Mouse (Mus musculus): Measurements from ENCODE around the gene Donson.
"Not testable (repeated sequence)": the region's sequence is repeated elsewhere in the genome, so short reads cannot be mapped to it uniquely, and the experiment has no call there.

Donson gene

GRCm38 (mm10) chr16:91688023-91688618, 449 bp downstream of the Donson start:
- no peak for DNase-seq

GRCm38 (mm10) chr16:91686369-91686768, 2.2 kb downstream of the Donson start:
- DNase-seq = no peak

- DNase-seq = no peak
Measured at GRCm38 (mm10) chr16:91685526-91685925, 3.0 kb downstream of the Donson start.

- no peak for DNase-seq
Measured at GRCm38 (mm10) chr16:91680656-91681055, 7.9 kb downstream of the Donson start.

- DNase-seq = no peak
Measured at GRCm38 (mm10) chr16:91678147-91678911, 10.2 kb downstream of the Donson start.

GRCm38 (mm10) chr16:91674500-91674899, 14.1 kb downstream of the Donson start:
- no peak for DNase-seq

- DNase-seq = no peak
Measured at GRCm38 (mm10) chr16:91663795-91664194, 24.8 kb downstream of the Donson start.

- DNase-seq = no peak
Measured at GRCm38 (mm10) chr16:91662336-91662735, 26.2 kb downstream of the Donson start.

- DNase-seq = no peak
Measured at GRCm38 (mm10) chr16:91661397-91661796, 27.2 kb downstream of the Donson start.

- no peak for DNase-seq
Measured at GRCm38 (mm10) chr16:91659798-91660197, 28.8 kb downstream of the Donson start.

GRCm38 (mm10) chr16:91658471-91658870, 30.1 kb downstream of the Donson start:
- peak in 1 of 2 experiments; percentile 5 for DNase-seq

GRCm38 (mm10) chr16:91657285-91657684, 31.3 kb downstream of the Donson start:
- no peak for DNase-seq

- DNase-seq = no peak
Measured at GRCm38 (mm10) chr16:91655285-91655684, 33.3 kb downstream of the Donson start.

GRCm38 (mm10) chr16:91652191-91652590, 36.4 kb downstream of the Donson start:
- DNase-seq = no peak

- DNase-seq = no peak
Measured at GRCm38 (mm10) chr16:91649781-91650180, 38.8 kb downstream of the Donson start.

- no peak for DNase-seq
Measured at GRCm38 (mm10) chr16:91649246-91649645, 39.3 kb downstream of the Donson start.

GRCm38 (mm10) chr16:91648220-91648550, 40.4 kb downstream of the Donson start:
- DNase-seq = peak; percentile 69 to 77

GRCm38 (mm10) chr16:91647461-91648219, 40.9 kb downstream of the Donson start, which contains the start of gene Son:
TSS of gene Son (plus strand) at chr16:91647506.
- peak; percentile 95 to 96 for DNase-seq

GRCm38 (mm10) chr16:91646681-91647419, 41.7 kb downstream of the Donson start, which contains the start of gene Gart:
TSS of gene Gart (minus strand) at chr16:91646952.
- DNase-seq = peak; percentile 90 to 95

- no peak for DNase-seq
Measured at GRCm38 (mm10) chr16:91645995-91646602, 42.5 kb downstream of the Donson start.

- DNase-seq = not testable (repeated sequence)
Measured at GRCm38 (mm10) chr16:91645420-91645819, 43.1 kb downstream of the Donson start.

- no peak for DNase-seq
Measured at GRCm38 (mm10) chr16:91644901-91645300, 43.7 kb downstream of the Donson start.
